Mouse (Mus musculus): ENCODE measurements at regions not wholly inside any gene's neighbourhood (a gene's known extent, or its start where the extent isn't known, plus 50 kb on each side); places are given as distances from the start of the nearest gene placed in this dataset.

DNA sequence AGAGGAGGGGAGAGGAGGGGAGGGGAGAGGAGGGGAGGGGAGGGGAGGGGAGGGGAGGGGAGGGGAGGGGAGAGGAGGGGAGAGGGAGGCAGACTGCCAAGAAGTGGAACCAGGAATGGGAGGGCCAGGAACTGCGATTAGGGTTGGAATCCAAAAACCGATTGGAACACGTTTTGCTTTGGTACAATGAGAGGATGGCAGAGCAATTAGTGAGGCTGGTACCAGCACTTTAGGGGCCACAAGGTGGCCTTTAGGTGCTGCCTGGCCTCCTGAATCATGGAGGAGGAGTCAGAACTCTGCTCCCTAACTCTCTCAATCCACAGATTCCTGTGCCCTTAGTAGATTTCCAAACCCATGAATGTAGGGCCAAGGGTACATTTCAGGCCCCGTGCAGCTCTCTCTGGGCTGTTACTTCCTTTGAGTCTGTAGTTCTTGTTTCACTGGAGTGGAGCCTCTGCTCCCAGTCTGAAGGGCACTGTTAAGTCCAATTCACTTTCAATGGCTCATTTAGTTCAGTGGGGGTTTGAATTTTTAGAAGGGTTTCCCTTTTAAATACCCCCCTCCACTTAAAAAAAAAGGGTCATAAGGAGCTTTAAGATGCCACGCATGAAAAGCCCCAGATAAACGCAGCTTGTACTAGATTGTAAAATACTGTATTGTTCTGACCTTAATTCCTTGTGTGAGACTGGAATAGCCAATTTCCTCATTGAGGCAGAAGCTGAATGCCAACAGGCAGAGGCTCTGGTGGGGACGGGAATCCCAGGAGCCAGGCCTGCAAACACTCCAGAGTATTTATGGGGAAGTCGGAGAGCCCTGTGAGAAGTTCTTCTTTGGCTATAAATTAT is 102.4 kb upstream of the Ranbp3l start:
- ATAC-seq (ENCODE audit: low read depth) (no peak), DNase-seq (no peak)
- Histone ChIP-seq H3K4me1 (replicated peaks) (no peaks in the 10 kb centered on the region), H3K9ac (no peak overlapping the region), H3K27ac (no peak overlapping the region), H3K4me2 (no peak overlapping the region), H3K36me3 (no peaks in the 10 kb centered on the region), H3K4me3 (replicated peaks) (no peak overlapping the region), H3K27me3 (no peaks in the 10 kb centered on the region), H3K9me3 (replicated peaks) (no peaks in the 10 kb centered on the region)
- WGBS (ENCODE audit: insufficient replicate concordance), result 60% methylated on average over 8 of the region's 8 CpGs

DNA sequence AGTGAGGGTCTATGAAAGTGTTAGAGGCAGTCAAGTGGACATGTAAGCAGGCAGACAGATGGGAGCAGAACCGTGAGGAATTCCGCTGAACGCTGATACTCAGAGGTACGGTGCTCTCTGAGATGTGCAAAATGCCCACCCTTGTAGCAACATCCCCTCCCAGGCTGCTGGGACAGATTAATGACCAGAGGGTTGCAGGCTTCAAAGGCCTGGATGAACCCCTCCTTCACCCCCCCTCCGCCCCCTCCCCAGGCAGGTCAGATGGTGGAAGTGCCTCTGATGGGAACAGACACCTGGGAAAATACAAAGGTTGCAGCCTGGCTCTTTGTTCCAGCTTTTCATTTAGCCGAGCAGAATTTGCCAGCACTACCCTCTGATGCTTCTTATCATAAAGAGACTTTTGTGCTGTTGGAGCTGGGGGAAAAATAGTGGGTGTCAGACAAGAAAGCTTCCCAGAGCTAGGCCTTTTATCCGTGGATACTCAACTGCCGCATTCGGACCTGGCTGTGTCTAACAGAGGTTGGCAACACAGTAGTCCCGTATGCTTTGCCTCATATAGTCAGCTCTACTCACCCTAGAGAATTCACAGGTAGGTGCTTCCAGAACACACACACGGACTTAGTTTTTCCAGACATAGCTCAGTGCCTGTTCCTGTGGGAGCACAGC is 111.2 kb upstream of the Ranbp3l start:
- no peak overlapping the region for H3K9ac ChIP-seq
- 73% methylated on average over 11 of the region's 11 CpGs for WGBS (ENCODE audit: insufficient replicate concordance)

DNA sequence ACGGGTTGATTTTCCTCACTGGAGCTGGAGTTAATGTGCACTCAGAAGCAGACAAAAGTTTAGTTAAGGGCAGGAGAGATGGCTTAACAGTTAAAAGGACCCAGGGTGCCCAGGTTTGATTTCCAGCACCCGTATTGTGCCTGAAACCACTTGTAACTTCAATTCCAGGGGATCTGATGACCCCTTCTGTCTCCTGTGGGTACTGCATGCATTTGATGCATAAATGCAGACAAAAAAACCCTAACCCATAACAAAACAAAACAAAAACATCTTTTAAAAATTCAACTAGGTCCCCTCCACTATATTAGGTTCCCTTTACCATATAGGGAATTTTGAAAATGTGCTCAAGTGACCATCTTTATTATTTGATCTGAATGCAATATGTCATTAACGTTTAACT is 112.2 kb upstream of the Ranbp3l start:
- no peak overlapping the region for H3K27ac ChIP-seq
- no peak for DNase-seq
- no peak overlapping the region for H3K4me2 ChIP-seq
- 0 out of 2 replicates have a peak, but pooled peaks cover 3% of the 10 kb centered on the region for H3K9me3 ChIP-seq (replicated peaks)
- no peaks in the 10 kb centered on the region for H3K4me1 ChIP-seq (replicated peaks)
- no peaks in the 10 kb centered on the region for H3K36me3 ChIP-seq
- ATAC-seq (ENCODE audit: low read depth), result no peak
- no peak overlapping the region for H3K9ac ChIP-seq
- H3K27me3 ChIP-seq, result no peaks in the 10 kb centered on the region
- WGBS (ENCODE audit: insufficient replicate concordance), result 79% methylated on average over 3 of the region's 3 CpGs
- H3K4me3 ChIP-seq (replicated peaks), result no peak overlapping the region

More for the DNA sequence above, 111.2 kb upstream of the Ranbp3l start:
- Histone ChIP-seq H3K9me3 (replicated peaks) (0 out of 2 replicates have a peak, but pooled peaks cover 3% of the 10 kb centered on the region), H3K4me1 (replicated peaks) (no peaks in the 10 kb centered on the region), H3K36me3 (no peaks in the 10 kb centered on the region), H3K27ac (no peak overlapping the region), H3K4me2 (no peak overlapping the region), H3K4me3 (replicated peaks) (no peak overlapping the region), H3K27me3 (no peaks in the 10 kb centered on the region)
- no peak for DNase-seq
- no peak for ATAC-seq (ENCODE audit: low read depth)

DNA sequence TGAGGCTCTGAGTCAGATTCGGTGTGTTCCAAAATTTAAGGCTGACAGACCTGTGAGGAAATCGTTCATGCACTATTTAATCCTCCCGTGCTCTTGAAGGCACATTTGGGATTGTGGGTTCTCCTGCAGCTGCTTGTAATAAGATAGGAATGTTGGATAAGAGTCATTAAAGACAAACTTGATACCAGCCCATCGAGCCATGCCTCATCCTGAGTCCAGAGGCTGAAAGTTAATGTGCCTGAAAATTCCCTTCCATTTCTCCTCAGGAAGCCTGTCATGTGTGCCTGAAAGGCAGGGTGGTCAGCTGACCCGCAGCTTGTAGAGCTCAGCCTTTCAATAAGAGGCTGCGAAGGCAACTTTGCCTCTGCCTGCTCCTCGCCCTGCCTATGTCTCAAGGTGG is 113.4 kb upstream of the Ranbp3l start:
- Histone ChIP-seq H3K4me2 (no peak overlapping the region), H3K9ac (no peak overlapping the region), H3K27me3 (no peaks in the 10 kb centered on the region), H3K27ac (no peak overlapping the region), H3K9me3 (replicated peaks) (0 out of 2 replicates have a peak, but pooled peaks cover 3% of the 10 kb centered on the region), H3K4me3 (replicated peaks) (no peak overlapping the region), H3K36me3 (no peaks in the 10 kb centered on the region), H3K4me1 (replicated peaks) (no peaks in the 10 kb centered on the region)
- ATAC-seq (ENCODE audit: low read depth), result no peak
- 72% methylated on average over 7 of the region's 7 CpGs for WGBS (ENCODE audit: insufficient replicate concordance)
- DNase-seq, result no peak

DNA sequence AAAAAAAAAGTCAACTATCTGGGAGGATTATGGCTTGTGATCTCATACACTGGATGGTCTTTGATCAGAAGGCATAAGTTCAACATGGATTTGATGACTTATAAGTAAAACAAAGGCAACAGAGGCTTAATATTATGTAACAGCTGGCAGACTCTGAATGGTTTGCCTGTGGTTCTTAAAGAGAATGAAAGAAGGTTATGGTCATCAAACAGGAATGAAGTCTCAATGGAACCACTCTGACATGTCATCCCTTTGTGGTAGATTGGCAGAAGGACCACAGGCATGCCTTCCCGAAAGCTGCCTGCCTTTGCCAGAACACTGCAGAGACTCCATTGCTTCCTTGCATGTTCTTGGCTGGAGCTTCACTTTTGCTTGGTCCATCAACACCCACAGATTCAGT is 116.8 kb upstream of the Ranbp3l start:
- WGBS (ENCODE audit: insufficient replicate concordance), result 86% methylated on average over 1 of the region's 1 CpGs
- no peak overlapping the region for H3K27ac ChIP-seq
- H3K4me2 ChIP-seq, result no peak overlapping the region
- no peak overlapping the region for H3K9ac ChIP-seq
- DNase-seq, result no peak
- H3K4me3 ChIP-seq (replicated peaks), result no peak overlapping the region
- ATAC-seq (ENCODE audit: low read depth), result no peak
- H3K9me3 ChIP-seq (replicated peaks), result 0 out of 2 replicates have a peak, but pooled peaks cover 3% of the 10 kb centered on the region
- H3K36me3 ChIP-seq, result no peaks in the 10 kb centered on the region
- no peaks in the 10 kb centered on the region for H3K4me1 ChIP-seq (replicated peaks)
- H3K27me3 ChIP-seq, result no peaks in the 10 kb centered on the region

DNA sequence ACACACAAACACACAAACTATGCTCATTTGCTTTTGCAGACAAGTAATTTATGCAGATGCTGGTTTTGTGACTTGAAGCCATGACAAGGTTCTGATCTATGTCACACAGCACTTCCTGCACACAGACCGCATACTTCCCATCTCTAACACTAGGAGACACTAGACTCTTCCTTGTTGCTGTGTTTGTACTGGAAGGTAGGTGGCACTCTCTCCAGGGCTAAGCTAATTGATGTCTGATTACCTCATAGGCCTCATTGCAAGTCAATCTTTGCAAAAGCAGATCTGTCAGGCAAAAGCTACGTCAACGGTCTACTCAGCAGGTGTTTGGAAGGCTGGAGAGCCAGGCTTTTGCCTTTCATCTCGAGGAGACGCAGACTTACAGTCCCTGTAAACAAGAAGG is 118.3 kb upstream of the Ranbp3l start:
- Histone ChIP-seq H3K4me1 (replicated peaks) (no peaks in the 10 kb centered on the region), H3K4me2 (no peak overlapping the region), H3K4me3 (replicated peaks) (no peak overlapping the region), H3K27me3 (no peaks in the 10 kb centered on the region), H3K27ac (no peak overlapping the region), H3K9ac (no peak overlapping the region), H3K9me3 (replicated peaks) (no peaks in the 10 kb centered on the region), H3K36me3 (no peaks in the 10 kb centered on the region)
- no peak for ATAC-seq (ENCODE audit: low read depth)
- DNase-seq, result no peak
- WGBS (ENCODE audit: insufficient replicate concordance), result 65% methylated on average over 5 of the region's 5 CpGs

DNA sequence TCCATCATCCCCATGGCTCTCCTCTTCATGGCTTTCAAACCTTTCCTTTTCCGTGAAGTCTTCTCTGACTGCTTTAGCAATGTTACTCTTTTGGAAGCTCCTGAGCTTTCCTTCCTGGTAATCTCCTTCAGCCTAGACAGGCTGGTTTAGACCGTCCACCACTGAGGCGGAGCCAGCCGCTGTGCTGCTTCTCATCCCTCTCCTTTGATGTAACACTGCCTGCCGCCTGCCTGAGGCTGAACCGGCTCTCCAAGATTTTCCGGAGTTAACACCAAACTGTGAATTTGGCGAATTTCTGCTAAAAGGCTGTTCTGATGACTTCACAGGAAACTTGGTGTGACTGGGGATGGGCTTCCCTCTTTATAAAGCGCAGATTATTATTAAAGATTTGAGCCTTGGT is 125.6 kb upstream of the Ranbp3l start:
- DNase-seq, result no peak

DNA sequence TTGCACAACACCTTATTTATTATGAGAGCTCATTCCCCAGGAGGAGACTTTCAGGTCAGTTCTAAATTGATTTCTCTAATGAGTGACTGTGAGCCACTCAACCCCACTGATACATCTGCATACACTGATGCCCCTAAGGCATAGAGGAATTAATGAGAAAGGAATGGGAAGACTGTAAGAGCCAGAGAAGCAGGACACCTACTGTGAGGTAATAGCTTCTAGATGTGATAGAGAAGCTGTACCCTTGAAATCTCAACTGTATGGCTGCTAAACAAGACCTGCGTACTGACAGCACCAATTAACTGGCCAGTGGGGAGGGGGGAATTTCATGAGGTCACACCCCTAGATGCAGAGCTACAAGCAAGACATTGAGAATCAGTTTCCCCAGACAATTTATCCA is 128.3 kb upstream of the Ranbp3l start:
- Histone ChIP-seq H3K36me3 (no peaks in the 10 kb centered on the region), H3K4me3 (replicated peaks) (no peak overlapping the region), H3K9ac (no peak overlapping the region), H3K27me3 (no peaks in the 10 kb centered on the region), H3K4me1 (replicated peaks) (no peaks in the 10 kb centered on the region), H3K9me3 (replicated peaks) (no peaks in the 10 kb centered on the region), H3K4me2 (no peak overlapping the region), H3K27ac (no peak overlapping the region)
- 82% methylated on average over 1 of the region's 1 CpGs for WGBS (ENCODE audit: insufficient replicate concordance)
- ATAC-seq (ENCODE audit: low read depth), result no peak
- DNase-seq, result no peak

More for the DNA sequence above, 125.6 kb upstream of the Ranbp3l start:
- no peaks in the 10 kb centered on the region for H3K27me3 ChIP-seq
- no peak overlapping the region for H3K4me2 ChIP-seq
- no peak overlapping the region for H3K4me3 ChIP-seq (replicated peaks)
- ATAC-seq (ENCODE audit: low read depth), result no peak
- no peak overlapping the region for H3K27ac ChIP-seq
- H3K9me3 ChIP-seq (replicated peaks), result no peaks in the 10 kb centered on the region
- no peaks in the 10 kb centered on the region for H3K36me3 ChIP-seq
- H3K4me1 ChIP-seq (replicated peaks), result no peaks in the 10 kb centered on the region
- WGBS (ENCODE audit: insufficient replicate concordance), result 43% methylated on average over 9 of the region's 9 CpGs
- no peak overlapping the region for H3K9ac ChIP-seq

DNA sequence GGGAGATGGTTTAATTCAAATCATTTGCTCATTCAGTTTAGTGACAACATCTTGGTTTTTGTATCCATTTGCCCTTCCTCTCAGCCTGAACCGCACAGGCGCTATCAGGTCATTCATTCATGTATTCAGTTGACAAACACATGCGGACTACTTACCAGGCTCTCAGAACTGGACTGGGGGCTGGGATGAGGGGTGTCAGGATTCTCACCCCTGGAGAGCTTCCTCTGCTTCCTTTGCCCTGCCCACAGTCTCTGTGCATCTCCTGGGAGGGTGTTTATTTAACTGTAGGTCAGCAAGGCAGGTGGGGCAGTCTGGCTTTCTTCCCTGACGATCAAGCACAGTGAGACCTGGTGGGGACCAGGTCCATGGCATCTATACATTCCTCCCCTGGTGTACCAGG is 123.6 kb upstream of the Slc1a3 start:
- Histone ChIP-seq H3K4me1 (replicated peaks) (no peaks in the 10 kb centered on the region), H3K36me3 (no peaks in the 10 kb centered on the region), H3K4me2 (no peak overlapping the region), H3K9me3 (replicated peaks) (no peaks in the 10 kb centered on the region), H3K27ac (no peak overlapping the region), H3K4me3 (replicated peaks) (no peak overlapping the region), H3K27me3 (no peaks in the 10 kb centered on the region), H3K9ac (no peak overlapping the region)
- ATAC-seq (ENCODE audit: low read depth), result no peak
- WGBS (ENCODE audit: insufficient replicate concordance), result 69% methylated on average over 4 of the region's 4 CpGs
- DNase-seq, result no peak

DNA sequence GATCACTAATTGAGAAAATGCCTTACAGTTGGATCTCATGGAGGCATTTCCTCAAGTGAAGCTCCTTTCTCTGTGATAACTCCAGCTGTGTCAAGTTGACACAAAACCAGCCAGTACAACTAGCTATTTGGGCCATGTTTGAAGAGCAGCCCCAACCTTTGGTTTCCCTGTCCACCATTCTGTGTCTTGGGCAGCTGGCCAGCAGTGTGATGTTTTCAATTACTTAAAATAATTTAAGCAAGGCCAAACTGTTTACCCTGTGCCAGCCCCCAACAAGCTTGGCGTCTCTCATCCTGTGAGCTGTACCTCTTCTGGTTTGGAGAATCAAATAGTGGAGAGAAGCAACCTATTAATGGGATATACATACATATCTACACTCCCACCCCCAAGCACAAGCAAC is 122.4 kb upstream of the Slc1a3 start:
- Histone ChIP-seq H3K9ac (no peak overlapping the region), H3K9me3 (replicated peaks) (no peaks in the 10 kb centered on the region), H3K27me3 (no peaks in the 10 kb centered on the region), H3K4me3 (replicated peaks) (no peak overlapping the region), H3K4me2 (no peak overlapping the region), H3K27ac (no peak overlapping the region), H3K4me1 (replicated peaks) (no peaks in the 10 kb centered on the region), H3K36me3 (no peaks in the 10 kb centered on the region)
- WGBS (ENCODE audit: insufficient replicate concordance), result 55% methylated on average over 1 of the region's 1 CpGs
- no peak for ATAC-seq (ENCODE audit: low read depth)
- DNase-seq, result no peak

DNA sequence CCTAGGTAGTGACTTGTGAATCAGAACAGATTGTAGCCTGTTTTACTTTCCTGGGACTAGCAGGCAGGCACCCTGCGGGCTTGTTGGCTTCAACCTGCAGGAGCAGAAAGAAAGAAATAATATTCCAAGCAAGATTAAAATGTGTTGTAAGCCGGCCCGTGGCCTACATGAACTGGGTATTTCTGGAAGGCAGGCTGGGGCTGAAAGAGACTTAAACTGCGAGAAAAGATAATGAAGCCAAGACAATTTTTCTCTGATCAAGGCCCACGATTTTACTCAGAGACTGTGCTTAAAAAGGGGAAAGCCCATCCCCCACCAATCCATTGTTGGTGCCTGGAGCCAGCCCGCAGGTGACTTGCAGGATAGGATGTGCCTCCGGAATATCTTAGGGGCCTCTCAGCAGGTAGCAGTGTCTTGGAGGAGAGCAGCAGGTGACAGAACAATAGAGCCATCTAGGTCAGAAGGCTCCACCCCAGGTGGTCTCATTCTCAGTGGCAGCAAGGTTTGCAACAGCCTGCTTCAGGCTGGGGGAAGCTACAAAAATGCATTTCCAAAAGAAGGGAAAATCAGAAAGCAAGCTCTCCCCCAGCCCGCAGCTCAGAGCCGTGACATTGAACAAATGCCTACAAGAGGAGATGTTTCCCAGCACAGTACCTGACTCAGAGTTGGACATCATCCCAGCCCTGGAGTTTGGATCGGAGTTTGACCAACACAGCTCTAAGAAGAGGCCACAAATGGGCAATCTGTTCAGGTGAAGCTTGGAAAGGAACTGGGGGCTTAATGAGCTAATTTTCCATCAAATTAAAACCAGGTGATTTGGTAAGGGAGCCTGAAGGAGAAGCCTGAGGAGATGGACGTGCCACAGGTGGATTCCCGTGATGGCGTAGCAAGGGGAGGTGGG is 121.4 kb upstream of the Slc1a3 start:
- H3K27me3 ChIP-seq, result 0 out of 2 replicates have a peak, but pooled peaks cover under 1% of the 10 kb centered on the region
- no peak overlapping the region for H3K9ac ChIP-seq
- H3K27ac ChIP-seq, result no peak overlapping the region
- no peaks in the 10 kb centered on the region for H3K4me1 ChIP-seq (replicated peaks)
- H3K4me2 ChIP-seq, result no peak overlapping the region
- no peaks in the 10 kb centered on the region for H3K36me3 ChIP-seq
- no peaks in the 10 kb centered on the region for H3K9me3 ChIP-seq (replicated peaks)
- ATAC-seq (ENCODE audit: low read depth) (no peak), DNase-seq (no peak)
- H3K4me3 ChIP-seq (replicated peaks), result no peak overlapping the region
- 53% methylated on average over 13 of the region's 13 CpGs for WGBS (ENCODE audit: insufficient replicate concordance)

Data from liver, embryonic 13.5 days (tissue).